Mouse (Mus musculus): ENCODE results near the gene Card9. TPM values are rescaled to one million over a fixed set of nuclear protein-coding genes. Genes with fewer than 3 reads are reported as not detected.
A peak's percentile ranks its signal among the peaks of the same experiment; 100 is the strongest.

Card9 gene
- polyA plus RNA-seq, 1 experiment, result 27.1 TPM

DNA sequence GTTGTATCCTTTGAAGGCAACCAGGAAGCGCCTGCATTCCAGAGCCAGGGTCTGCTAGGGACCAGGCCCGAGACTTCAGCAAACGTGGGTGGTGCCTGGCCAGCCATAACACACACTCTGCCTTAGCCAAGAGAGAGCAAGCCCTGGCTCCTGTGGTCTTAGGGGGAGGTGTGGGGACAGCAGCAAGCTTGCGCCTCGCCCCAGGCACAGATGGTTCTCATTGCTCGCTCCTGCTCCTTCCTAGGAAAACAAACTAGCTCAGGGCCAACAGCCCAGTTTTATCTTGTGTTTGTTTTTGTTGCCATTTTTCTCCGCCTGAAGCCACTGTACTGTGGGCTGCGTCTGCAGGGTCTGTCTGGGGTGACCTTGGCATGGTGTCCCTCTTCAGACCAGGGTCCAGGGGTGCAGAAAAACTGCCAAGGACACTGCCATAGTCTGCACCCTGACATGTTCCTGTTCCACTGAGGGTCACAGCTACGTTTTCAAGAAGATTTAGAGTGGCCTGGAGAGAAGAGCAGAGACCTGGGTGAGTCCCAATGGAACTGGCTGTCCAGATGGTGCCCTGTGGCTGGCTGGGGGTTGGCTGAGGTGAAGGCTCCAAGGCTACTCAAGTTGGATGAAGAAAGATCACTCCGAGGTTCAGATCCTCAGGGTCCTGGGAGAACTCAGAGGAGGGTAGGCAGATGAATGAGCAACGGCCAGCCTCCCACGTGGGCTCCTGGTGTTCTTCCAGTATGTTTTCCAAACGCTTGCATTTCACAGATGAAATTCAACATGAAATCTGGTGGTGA lies 46.2 kb downstream of the Card9 start:
- H3K4me3 ChIP-seq (replicated peaks; ENCODE audit: extremely low read depth, low read depth, low read length), result no peak overlapping the region
- WGBS, result 50% methylated on average over 13 of the region's 13 CpGs
- peaks cover 9% of the 10 kb centered on the region for H3K4me1 ChIP-seq (ENCODE audit: control insufficient read depth, insufficient read depth, low read length)
- TF ChIP-seq CTCF (IDR thresholded peaks at IDR 0.05; ENCODE audit: insufficient read depth, low read length) (no peak), POLR2A (IDR thresholded peaks at IDR 0.05; ENCODE audit: borderline replicate concordance, extremely low read depth, low read depth, low read length) (no peak)
- DNase-seq, result peak; percentile 27

- no peak for TF ChIP-seq CTCF (IDR thresholded peaks at IDR 0.05; ENCODE audit: insufficient read depth, low read length)
- no peak for TF ChIP-seq POLR2A (IDR thresholded peaks at IDR 0.05; ENCODE audit: borderline replicate concordance, extremely low read depth, low read depth, low read length)
- WGBS, result 93% methylated on average over 1 of the region's 1 CpGs
- no peak overlapping the region for H3K4me3 ChIP-seq (replicated peaks; ENCODE audit: extremely low read depth, low read depth, low read length)
- peaks cover 9% of the 10 kb centered on the region for H3K4me1 ChIP-seq (ENCODE audit: control insufficient read depth, insufficient read depth, low read length)
- no peak for DNase-seq
Observed at GRCm38 (mm10) chr2:26313394-26313793, 47.3 kb downstream of the Card9 start.

DNA sequence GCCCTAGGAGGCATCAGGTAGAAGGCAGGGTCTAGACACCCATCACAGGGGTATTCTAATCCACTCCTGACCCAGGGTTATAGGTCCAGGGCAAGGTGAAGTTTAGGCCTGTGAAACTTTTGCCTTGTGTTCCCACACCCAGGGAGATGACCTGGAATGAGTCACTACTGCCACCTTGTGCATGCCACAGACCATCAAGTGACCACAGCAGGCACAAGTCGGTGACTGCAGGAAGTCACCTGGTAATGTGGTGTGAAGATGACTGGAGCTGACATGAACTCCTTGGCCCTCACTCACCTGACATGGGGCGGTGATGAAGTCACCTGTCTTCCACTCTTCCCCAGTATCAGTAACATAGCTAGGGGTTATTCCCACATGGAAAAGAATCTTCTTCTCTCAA lies 47.9 kb downstream of the Card9 start:
- no peak for TF ChIP-seq POLR2A (IDR thresholded peaks at IDR 0.05; ENCODE audit: borderline replicate concordance, extremely low read depth, low read depth, low read length)
- TF ChIP-seq CTCF (IDR thresholded peaks at IDR 0.05; ENCODE audit: insufficient read depth, low read length), result peak; percentile 53
- DNase-seq, result no peak
- 44% methylated on average over 2 of the region's 2 CpGs for WGBS
- Histone ChIP-seq H3K4me1 (ENCODE audit: control insufficient read depth, insufficient read depth, low read length) (peaks cover 9% of the 10 kb centered on the region), H3K4me3 (replicated peaks; ENCODE audit: extremely low read depth, low read depth, low read length) (no peak overlapping the region)

DNA sequence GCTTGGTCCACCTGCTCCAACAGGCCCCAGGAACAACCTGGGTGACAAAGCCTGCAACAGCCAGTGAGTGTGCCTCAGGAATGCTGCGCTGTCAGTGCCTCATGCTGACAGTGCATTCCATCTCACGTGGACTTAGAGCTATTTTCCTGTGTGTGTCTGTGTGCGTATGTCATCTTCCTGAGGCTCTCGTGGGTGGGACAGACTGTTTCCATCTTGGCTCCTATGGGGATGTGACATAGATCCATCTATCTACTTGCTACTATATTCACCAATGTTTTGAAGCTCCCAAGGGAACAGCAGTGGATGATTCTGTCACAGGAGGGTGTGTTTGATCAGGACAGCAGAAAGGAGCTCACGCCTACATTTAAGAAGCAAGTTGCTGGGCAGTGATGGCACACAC lies 48.8 kb downstream of the Card9 start:
- 55% methylated on average over 5 of the region's 5 CpGs for WGBS
- TF ChIP-seq POLR2A (IDR thresholded peaks at IDR 0.05; ENCODE audit: borderline replicate concordance, extremely low read depth, low read depth, low read length) (no peak), CTCF (IDR thresholded peaks at IDR 0.05; ENCODE audit: insufficient read depth, low read length) (no peak)

DNA sequence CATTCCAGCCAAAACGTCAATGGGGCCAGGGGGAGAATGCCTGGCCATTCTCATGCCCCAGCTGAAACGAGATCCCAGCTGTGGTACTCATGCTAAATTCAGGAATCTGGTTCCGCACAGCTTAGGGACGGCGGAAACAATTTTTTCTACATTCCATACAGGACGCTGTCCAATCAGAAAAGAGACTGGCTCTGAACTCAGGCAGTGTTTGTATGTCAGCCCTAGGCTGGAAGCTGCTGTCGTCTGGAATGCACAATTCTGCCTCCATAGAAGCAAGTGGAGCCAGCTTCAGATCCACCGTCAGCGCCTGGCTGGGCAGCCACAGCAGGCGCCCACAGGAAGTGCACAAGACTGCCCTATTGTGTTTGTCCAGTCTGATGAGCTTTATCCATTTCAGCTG lies 51.0 kb downstream of the Card9 start:
- DNase-seq, result no peak
- no peak overlapping the region for H3K4me3 ChIP-seq (replicated peaks; ENCODE audit: extremely low read depth, low read depth, low read length)
- no peaks in the 10 kb centered on the region; the same call in 1 of the 2 replicates for H3K4me1 ChIP-seq (ENCODE audit: control insufficient read depth, insufficient read depth, low read length)
- TF ChIP-seq CTCF (IDR thresholded peaks at IDR 0.05; ENCODE audit: insufficient read depth, low read length) (no peak), POLR2A (IDR thresholded peaks at IDR 0.05; ENCODE audit: borderline replicate concordance, extremely low read depth, low read depth, low read length) (no peak)
- WGBS, result 20% methylated on average over 10 of the region's 10 CpGs

More for the DNA sequence above, 48.8 kb downstream of the Card9 start:
- no peak overlapping the region for H3K4me3 ChIP-seq (replicated peaks; ENCODE audit: extremely low read depth, low read depth, low read length)
- no peak for DNase-seq
- H3K4me1 ChIP-seq (ENCODE audit: control insufficient read depth, insufficient read depth, low read length), result peaks cover 9% of the 10 kb centered on the region

DNA sequence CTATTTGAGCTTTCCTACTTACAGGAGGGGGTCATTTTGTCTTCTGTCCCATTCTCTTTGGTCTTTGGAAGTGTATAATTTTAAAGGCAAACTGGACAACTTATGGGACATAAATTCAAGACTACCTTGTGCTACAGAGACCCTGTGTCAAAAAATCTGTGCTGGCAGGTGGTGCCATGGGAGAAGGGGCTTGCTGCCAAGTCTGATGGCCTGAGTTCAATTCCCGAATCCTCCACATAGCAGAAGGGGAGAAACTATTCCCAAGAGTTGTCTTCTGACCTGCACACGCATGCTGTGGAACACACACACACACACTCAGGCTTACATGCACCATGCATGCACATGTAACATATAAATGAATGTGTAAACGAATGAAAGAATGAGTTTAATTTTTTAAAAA lies 54.0 kb downstream of the Card9 start:
- WGBS, result 85% methylated on average over 3 of the region's 3 CpGs
- TF ChIP-seq CTCF (IDR thresholded peaks at IDR 0.05; ENCODE audit: insufficient read depth, low read length) (no peak), POLR2A (IDR thresholded peaks at IDR 0.05; ENCODE audit: borderline replicate concordance, extremely low read depth, low read depth, low read length) (no peak)
- H3K4me1 ChIP-seq (ENCODE audit: control insufficient read depth, insufficient read depth, low read length), result no peaks in the 10 kb centered on the region; the same call in 1 of the 2 replicates
- no peak overlapping the region for H3K4me3 ChIP-seq (replicated peaks; ENCODE audit: extremely low read depth, low read depth, low read length)
- no peak for DNase-seq

DNA sequence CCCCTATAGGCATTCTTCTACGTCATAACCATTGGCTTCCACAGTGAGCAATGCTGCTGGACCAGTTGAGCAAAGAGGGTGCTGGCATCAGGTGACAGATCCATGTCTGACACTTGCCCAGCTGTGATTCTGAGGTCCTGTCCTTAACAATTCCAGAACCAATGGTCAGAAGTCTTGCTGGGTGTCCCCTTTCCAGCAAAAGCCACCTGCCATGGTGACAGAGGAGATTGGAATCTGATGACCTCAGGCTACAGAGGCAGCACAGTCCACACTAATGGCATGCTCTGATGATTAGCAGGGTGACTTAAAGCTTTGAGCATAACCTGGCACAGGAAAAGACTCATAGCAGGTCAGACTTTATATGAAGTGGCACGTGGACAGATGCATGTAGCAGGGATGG lies 55.2 kb downstream of the Card9 start:
- DNase-seq, result no peak
- TF ChIP-seq POLR2A (IDR thresholded peaks at IDR 0.05; ENCODE audit: borderline replicate concordance, extremely low read depth, low read depth, low read length) (no peak), CTCF (IDR thresholded peaks at IDR 0.05; ENCODE audit: insufficient read depth, low read length) (no peak)
- Histone ChIP-seq H3K4me3 (replicated peaks; ENCODE audit: extremely low read depth, low read depth, low read length) (no peak overlapping the region), H3K4me1 (ENCODE audit: control insufficient read depth, insufficient read depth, low read length) (peaks cover 1% of the 10 kb centered on the region)
- 73% methylated on average over 2 of the region's 2 CpGs for WGBS

- no peak for DNase-seq
- TF ChIP-seq POLR2A (IDR thresholded peaks at IDR 0.05; ENCODE audit: borderline replicate concordance, extremely low read depth, low read depth, low read length) (no peak), CTCF (IDR thresholded peaks at IDR 0.05; ENCODE audit: insufficient read depth, low read length) (no peak)
- WGBS, result 52% methylated on average over 1 of the region's 1 CpGs
- Histone ChIP-seq H3K4me1 (ENCODE audit: control insufficient read depth, insufficient read depth, low read length) (peaks cover 2% of the 10 kb centered on the region; the same call in 1 of the 2 replicates), H3K4me3 (replicated peaks; ENCODE audit: extremely low read depth, low read depth, low read length) (no peak overlapping the region)
Observed at GRCm38 (mm10) chr2:26304711-26305110, 56.0 kb downstream of the Card9 start.

Other genes starting within 250 kb of the Card9 start
- 26.3 and 36.5 TPM in 2 replicates for gene Nacc2, start 237.7 kb downstream of the Card9 start, polyA plus RNA-seq (2012; rRNA removed)
- not detected in 2 replicates for gene Lhx3, start 152.6 kb downstream of the Card9 start, polyA plus RNA-seq (2012; rRNA removed)
- 20.4 and 24.5 TPM in 2 replicates for gene Qsox2, start 123.4 kb downstream of the Card9 start, polyA plus RNA-seq (2012; rRNA removed)
- 6.6 and 7.9 TPM in 2 replicates for gene Ccdc187, start 66.4 kb downstream of the Card9 start, polyA plus RNA-seq (2012; rRNA removed)
- gene Gpsm1, start 45.4 kb downstream of the Card9 start, polyA plus RNA-seq (2012; rRNA removed), result 49.9 and 56.2 TPM in 2 replicates
- gene Dnlz, start 8.8 kb downstream of the Card9 start, polyA plus RNA-seq (2012; rRNA removed), result 16.3 and 16.4 TPM in 2 replicates
- gene Snapc4, start 19.7 kb upstream of the Card9 start, polyA plus RNA-seq (2012; rRNA removed), result 27.9 and 31.0 TPM in 2 replicates
- gene Entr1, start 28.4 kb upstream of the Card9 start, polyA plus RNA-seq (2012; rRNA removed), result 89.2 and 94.4 TPM in 2 replicates
- gene Pmpca, start 28.4 kb upstream of the Card9 start, polyA plus RNA-seq (2012; rRNA removed), result 20.0 and 28.1 TPM in 2 replicates
- gene Inpp5e, start 48.3 kb upstream of the Card9 start, polyA plus RNA-seq (2012; rRNA removed), result 26.4 and 27.2 TPM in 2 replicates
- 69.0 and 72.8 TPM in 2 replicates for gene Sec16a, start 84.3 kb upstream of the Card9 start, polyA plus RNA-seq (2012; rRNA removed)
- 108 and 124 TPM in 2 replicates for gene Notch1, start 155.7 kb upstream of the Card9 start, polyA plus RNA-seq (2012; rRNA removed)
- 1,942 and 2,032 TPM in 2 replicates for gene Egfl7, start 219.1 kb upstream of the Card9 start, polyA plus RNA-seq (2012; rRNA removed)
- not detected in 2 replicates for gene Gm20532, start 225.7 kb upstream of the Card9 start, polyA plus RNA-seq (2012; rRNA removed)
- gene Agpat2, start 243.5 kb upstream of the Card9 start, polyA plus RNA-seq (2012; rRNA removed), result 106 and 134 TPM in 2 replicates

Measured in lung, adult 2 months (tissue).